Mouse (Mus musculus) ES-E14 (cell line): ENCODE results near the gene Clip2. TPM values are rescaled to one million over a fixed set of nuclear protein-coding genes. Genes with fewer than 3 reads are reported as not detected.

Experiments used
- DNase-seq: peaks from one replicate; pipeline ENCODE4 v3.0.0-alpha.2; 2013; ENCODE audit warnings: low read depth, low spot score
- H3K27ac ChIP-seq: 2 replicates; pipeline ENCODE4 v1.5.1; 2012; ENCODE audit warnings: low read depth, mild to moderate bottlenecking, low read length, moderate library complexity, mixed read lengths; ENCODE audit not compliant: poor library complexity, insufficient read depth, severe bottlenecking
- H3K36me3 ChIP-seq: 2 replicates; pipeline ENCODE4 v1.6.1; 2012; ENCODE audit warnings: mild to moderate bottlenecking, low read length, moderate library complexity, mixed read lengths; ENCODE audit not compliant: control insufficient read depth, poor library complexity, insufficient read depth, severe bottlenecking
- H3K4me1 ChIP-seq, 2 experiments: fragments of 150-350 bp in 1 of 2; sonication (generic) in 1 of 2; 2 replicates each; pipeline ENCODE4 v1.6.1; 2012; ENCODE audit warnings: low read length in 2 of 2, mild to moderate bottlenecking in 1 of 2, mixed read lengths in 1 of 2; ENCODE audit not compliant: control insufficient read depth in 2 of 2, insufficient read depth in 2 of 2, poor library complexity in 1 of 2
- H3K4me3 ChIP-seq, 2 experiments: fragments of 150-350 bp in 1 of 2; sonication (generic) in 1 of 2; 2 replicates each; pipeline ENCODE4 v1.5.1; 2012; ENCODE audit warnings: low read length in 2 of 2, low read depth in 1 of 2, mild to moderate bottlenecking in 1 of 2, mixed read lengths in 1 of 2; ENCODE audit not compliant: insufficient read depth in 1 of 2, poor library complexity in 1 of 2, severe bottlenecking in 1 of 2
- H3K9ac ChIP-seq: 2 replicates; pipeline ENCODE4 v1.6.1; 2012; ENCODE audit warnings: low read depth, mild to moderate bottlenecking, low read length, mixed read lengths; ENCODE audit not compliant: poor library complexity, insufficient read depth, severe bottlenecking
- H3K9me3 ChIP-seq: fragments of 150-350 bp; sonication (generic); 2 replicates; pipeline ENCODE4 v1.6.1; 2012; ENCODE audit warnings: low read depth, mild to moderate bottlenecking, low read length; ENCODE audit not compliant: control insufficient read depth, insufficient read depth
- CHD2 ChIP-seq: IDR thresholded peaks from 2 replicates; pipeline ENCODE4 v1.6.1; 2014; ENCODE audit warnings: mild to moderate bottlenecking, low read depth, low read length, inconsistent platforms
- HCFC1 ChIP-seq: IDR thresholded peaks from 2 replicates; pipeline ENCODE4 v1.6.1; 2012; ENCODE audit warnings: low read length, inconsistent platforms, borderline replicate concordance; ENCODE audit not compliant: insufficient read depth
- MAFK ChIP-seq: IDR thresholded peaks from 2 replicates; pipeline ENCODE4 v1.6.1; 2014; ENCODE audit warnings: mild to moderate bottlenecking, low read depth, low read length, inconsistent platforms; ENCODE audit not compliant: insufficient read depth
- ZC3H11A ChIP-seq: IDR thresholded peaks from 2 replicates; pipeline ENCODE4 v1.6.1; 2012; ENCODE audit warnings: low read depth, mild to moderate bottlenecking, inconsistent platforms, low read length, borderline replicate concordance
- ZNF384 ChIP-seq: IDR thresholded peaks from 2 replicates; pipeline ENCODE4 v1.6.1; 2012; ENCODE audit warnings: low read depth, low read length, inconsistent platforms
- in situ Hi-C, 2 experiments: fragments of 600-800 bp; cut with MboI; formaldehyde crosslinking; loops; one replicate each; pipeline ENCODE4 v1.15.1; 2025; ENCODE audit warnings: low sequenced_read_pairs in 2 of 2, inconsistent platforms in 1 of 2; ENCODE audit not compliant: unreplicated experiment in 2 of 2
- total RNA-seq: library from RNA; depleted of rRNA; stranded (reverse); fragments of 300-350 nt; gene quantifications from 2 replicates; pipeline ENCODE4 v1.2.3, GENCODE M21; 2012

Clip2 gene
- total RNA-seq, 1 experiment = 10.5 TPM

DNA sequence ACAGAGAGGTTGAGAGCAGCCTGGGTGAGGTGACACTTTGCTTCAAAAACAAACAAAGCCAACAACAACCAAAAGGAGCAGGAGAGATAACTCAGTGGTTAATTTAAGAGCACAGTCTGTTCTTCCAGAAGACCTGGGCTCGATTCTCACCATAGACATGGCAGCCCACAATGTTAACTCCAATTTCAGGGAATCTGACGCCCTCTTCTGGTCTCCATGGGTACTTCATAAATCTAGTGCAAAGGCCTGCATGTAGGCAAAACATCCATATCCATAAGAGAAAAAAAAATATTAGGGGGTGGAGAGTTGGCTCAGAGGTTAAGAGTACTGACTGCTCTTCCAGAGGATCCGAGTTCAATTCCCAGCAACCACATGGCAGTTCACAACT, 7.0 kb downstream of the Clip2 start:
- in situ Hi-C loops = no loop called here
- no peak for DNase-seq
- H3K4me3 ChIP-seq = no peak overlapping the region
- TF ChIP-seq MAFK = no peak
- TF ChIP-seq HCFC1 = no peak
- TF ChIP-seq CHD2 = no peak
- no peak for TF ChIP-seq ZC3H11A
- TF ChIP-seq ZNF384 = no peak
- no peaks in the 10 kb centered on the region for H3K9me3 ChIP-seq
- H3K36me3 ChIP-seq = no peaks in the 10 kb centered on the region
- H3K27ac ChIP-seq = no peak overlapping the region
- H3K4me1 ChIP-seq = peaks cover 5 to 16% of the 10 kb centered on the region in 2 experiments; a peak in 2 of 4 replicates
- no peak overlapping the region for H3K9ac ChIP-seq

DNA sequence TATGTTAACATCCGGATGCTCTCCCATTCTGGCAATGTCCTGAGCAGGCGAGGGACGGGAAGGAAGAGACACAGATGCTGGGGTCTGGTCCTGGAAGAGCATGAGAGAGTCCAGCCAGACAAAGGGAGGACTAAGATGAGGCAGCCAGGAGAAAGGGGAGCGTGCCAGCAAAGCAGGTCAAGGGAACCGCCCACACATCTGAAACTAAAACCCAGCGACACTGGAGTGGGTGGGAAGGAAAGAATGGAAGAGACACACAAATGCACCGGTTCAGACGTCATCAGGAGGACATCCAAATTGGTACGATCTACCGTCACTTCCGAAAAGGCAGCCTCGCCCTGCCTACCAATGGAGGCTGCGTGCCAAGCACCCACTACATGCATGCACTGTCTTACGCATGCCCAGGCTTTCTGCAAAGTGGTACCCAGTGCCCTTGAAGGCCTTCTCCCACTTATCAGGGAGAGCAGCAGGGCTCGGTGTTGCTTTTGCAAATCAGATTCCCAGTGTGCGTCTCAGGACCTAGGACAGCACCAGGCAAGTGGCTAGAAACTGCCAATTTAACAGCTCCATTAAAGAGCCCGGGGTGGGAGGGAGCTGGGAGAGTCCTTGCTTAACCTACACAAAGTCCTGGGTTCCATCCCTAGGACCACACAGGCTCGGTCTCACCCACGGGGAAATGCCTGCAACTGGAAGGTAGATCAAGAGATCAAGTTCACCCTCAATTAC, 7.6 kb downstream of the Clip2 start:
- no peak overlapping the region for H3K9ac ChIP-seq
- in situ Hi-C loops = no loop called here
- TF ChIP-seq HCFC1 = no peak
- TF ChIP-seq CHD2 = no peak
- TF ChIP-seq ZNF384 = no peak
- TF ChIP-seq ZC3H11A = no peak
- no peak for TF ChIP-seq MAFK
- H3K4me1 ChIP-seq = peaks cover 5 to 21% of the 10 kb centered on the region in 2 experiments; a peak in 2 of 4 replicates
- no peak for DNase-seq
- H3K4me3 ChIP-seq = no peak overlapping the region
- no peak overlapping the region; the same call in 1 of the 2 replicates for H3K27ac ChIP-seq
- no peaks in the 10 kb centered on the region for H3K36me3 ChIP-seq
- no peaks in the 10 kb centered on the region for H3K9me3 ChIP-seq

DNA sequence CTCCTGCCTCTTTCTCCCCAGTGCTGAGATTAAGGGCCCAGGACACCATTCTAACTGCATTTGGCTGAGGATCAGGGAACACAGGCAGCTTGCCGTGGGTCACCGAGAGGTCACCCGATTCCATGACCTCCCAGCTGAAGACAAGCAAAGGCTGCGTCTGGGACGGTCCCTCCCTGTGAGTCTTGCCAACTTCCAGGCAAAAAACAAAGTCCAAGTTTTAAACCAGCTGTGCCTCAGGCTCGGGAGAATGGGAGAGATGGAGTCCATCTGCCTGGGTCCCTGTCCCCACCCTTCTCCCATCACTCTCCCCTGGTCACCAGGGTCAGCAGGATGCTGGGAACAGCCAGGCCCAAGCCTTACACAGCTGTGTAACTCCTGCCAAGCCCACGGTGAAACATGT, 10.6 kb downstream of the Clip2 start:
- Histone ChIP-seq H3K4me1 (peaks cover 7 to 29% of the 10 kb centered on the region in 2 experiments; a peak in 3 of 4 replicates), H3K27ac (no peak overlapping the region), H3K36me3 (no peaks in the 10 kb centered on the region), H3K9me3 (no peaks in the 10 kb centered on the region), H3K4me3 (no peak overlapping the region), H3K9ac (no peak overlapping the region)
- no peak for TF ChIP-seq MAFK
- in situ Hi-C loops = no loop called here
- DNase-seq = no peak

DNA sequence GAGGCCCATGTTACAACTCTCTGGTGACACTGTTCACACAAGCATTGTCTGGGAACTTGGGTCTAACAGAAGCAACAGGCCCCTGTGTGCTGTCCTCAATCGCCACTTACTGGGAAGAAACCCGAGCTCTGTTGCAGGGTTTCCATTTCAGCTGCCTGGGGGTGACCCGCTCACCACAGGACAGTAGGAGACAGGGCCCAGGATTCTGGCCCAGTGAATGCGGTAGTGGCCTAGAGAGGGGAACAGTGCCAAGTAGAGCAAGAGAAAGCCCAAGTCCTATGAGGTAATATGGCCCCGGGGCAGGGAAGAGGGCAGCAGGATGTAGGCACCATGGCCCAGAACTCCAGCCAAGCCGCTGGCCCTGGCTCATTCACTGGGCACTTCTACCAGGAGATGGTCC, 11.4 kb downstream of the Clip2 start:
- H3K27ac ChIP-seq = no peak overlapping the region
- H3K9ac ChIP-seq = no peak overlapping the region
- TF ChIP-seq HCFC1 (no peak), CHD2 (no peak), MAFK (no peak), ZNF384 (no peak), ZC3H11A (no peak)
- H3K4me3 ChIP-seq = no peak overlapping the region
- H3K4me1 ChIP-seq = peaks cover 7 to 29% of the 10 kb centered on the region in 2 experiments; a peak in 3 of 4 replicates
- no peak for DNase-seq
- in situ Hi-C loops = no loop called here
- H3K9me3 ChIP-seq = no peaks in the 10 kb centered on the region
- H3K36me3 ChIP-seq = no peaks in the 10 kb centered on the region
